Mouse (Mus musculus): ENCODE data around the gene Vamp2. TPM values are rescaled to one million over a fixed set of nuclear protein-coding genes. Genes with fewer than 3 reads are reported as not detected.

Vamp2 gene
- polyA plus RNA-seq, 1 experiment, result 84.4 TPM

- TF ChIP-seq CTCF (IDR thresholded peaks at IDR 0.05; ENCODE audit: extremely low read depth, insufficient read length, insufficient replicate concordance, low read depth, low read length) (no peak), POLR2A (IDR thresholded peaks at IDR 0.05; ENCODE audit: low read depth, low read length) (no peak)
- H3K27me3 ChIP-seq (ENCODE audit: control insufficient read depth, insufficient read depth, low read length), result no peaks in the 10 kb centered on the region
- WGBS, result 57% methylated on average over 6 of the region's 6 CpGs
Observed at GRCm38 (mm10) chr11:69085608-69086007, 2.7 kb upstream of the Vamp2 start.

GRCm38 (mm10) chr11:69086390-69086789 lies 1.9 kb upstream of the Vamp2 start:
- H3K4me3 ChIP-seq (ENCODE audit: low read depth, low read length), result no peak overlapping the region
- H3K4me1 ChIP-seq (ENCODE audit: control insufficient read depth, insufficient read depth, insufficient read length, low read length), result peaks cover 6% of the 10 kb centered on the region
- 56% methylated on average over 6 of the region's 6 CpGs for WGBS
- H3K27ac ChIP-seq (ENCODE audit: insufficient read depth, low read depth, low read length), result no peak overlapping the region
- no peaks in the 10 kb centered on the region for H3K27me3 ChIP-seq (ENCODE audit: control insufficient read depth, insufficient read depth, low read length)
- peaks cover 6% of the 10 kb centered on the region; the same call in 1 of the 2 replicates for H3K36me3 ChIP-seq (ENCODE audit: control insufficient read depth, insufficient read depth, low read length)
- TF ChIP-seq POLR2A (IDR thresholded peaks at IDR 0.05; ENCODE audit: low read depth, low read length) (no peak), CTCF (IDR thresholded peaks at IDR 0.05; ENCODE audit: extremely low read depth, insufficient read length, insufficient replicate concordance, low read depth, low read length) (no peak)

More at GRCm38 (mm10) chr11:69085608-69086007, 2.7 kb upstream of the Vamp2 start:
- Histone ChIP-seq H3K4me3 (ENCODE audit: low read depth, low read length) (no peak overlapping the region), H3K36me3 (ENCODE audit: control insufficient read depth, insufficient read depth, low read length) (peaks cover 6% of the 10 kb centered on the region; the same call in 1 of the 2 replicates), H3K27ac (ENCODE audit: insufficient read depth, low read depth, low read length) (no peak overlapping the region), H3K4me1 (ENCODE audit: control insufficient read depth, insufficient read depth, insufficient read length, low read length) (peaks cover 7% of the 10 kb centered on the region)

GRCm38 (mm10) chr11:69087082-69087481 lies 1.2 kb upstream of the Vamp2 start:
- Histone ChIP-seq H3K36me3 (ENCODE audit: control insufficient read depth, insufficient read depth, low read length) (peaks cover 6% of the 10 kb centered on the region; the same call in 1 of the 2 replicates), H3K4me1 (ENCODE audit: control insufficient read depth, insufficient read depth, insufficient read length, low read length) (peaks cover 6% of the 10 kb centered on the region), H3K4me3 (ENCODE audit: low read depth, low read length) (no peak overlapping the region), H3K27ac (ENCODE audit: insufficient read depth, low read depth, low read length) (no peak overlapping the region), H3K27me3 (ENCODE audit: control insufficient read depth, insufficient read depth, low read length) (no peaks in the 10 kb centered on the region)
- no peak for TF ChIP-seq POLR2A (IDR thresholded peaks at IDR 0.05; ENCODE audit: low read depth, low read length)
- 75% methylated on average over 4 of the region's 4 CpGs for WGBS

DNA sequence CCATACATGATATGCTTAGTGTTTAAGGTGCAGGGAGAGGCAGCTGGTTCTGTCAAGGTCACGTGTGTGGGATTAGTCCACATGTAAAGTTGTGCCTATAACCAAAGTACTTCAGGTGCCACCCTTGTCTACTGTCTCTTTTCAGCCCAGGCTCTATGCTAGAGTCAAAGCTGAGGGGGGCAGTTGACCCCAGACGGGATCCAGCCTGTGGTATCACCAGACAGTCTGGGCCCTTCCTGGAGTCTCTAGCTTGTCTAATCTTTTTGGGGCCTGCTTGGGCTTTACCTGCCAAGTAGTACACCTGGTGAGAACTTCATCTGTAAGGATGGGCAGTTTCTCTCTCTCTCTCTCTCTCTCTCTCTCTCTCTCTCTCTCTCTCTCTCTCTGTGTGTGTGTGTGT lies 693 bp upstream of the Vamp2 start:
- no peaks in the 10 kb centered on the region for H3K27me3 ChIP-seq (ENCODE audit: control insufficient read depth, insufficient read depth, low read length)
- peak overlapping the region; percentile 52; the same call in 1 of the 2 replicates for H3K27ac ChIP-seq (ENCODE audit: insufficient read depth, low read depth, low read length)
- peaks cover 8% of the 10 kb centered on the region for H3K4me1 ChIP-seq (ENCODE audit: control insufficient read depth, insufficient read depth, insufficient read length, low read length)
- 86% methylated on average over 2 of the region's 2 CpGs for WGBS
- H3K4me3 ChIP-seq (ENCODE audit: low read depth, low read length), result no peak overlapping the region
- no peak for TF ChIP-seq POLR2A (IDR thresholded peaks at IDR 0.05; ENCODE audit: low read depth, low read length)
- H3K36me3 ChIP-seq (ENCODE audit: control insufficient read depth, insufficient read depth, low read length), result peaks cover 8% of the 10 kb centered on the region; the same call in 1 of the 2 replicates

DNA sequence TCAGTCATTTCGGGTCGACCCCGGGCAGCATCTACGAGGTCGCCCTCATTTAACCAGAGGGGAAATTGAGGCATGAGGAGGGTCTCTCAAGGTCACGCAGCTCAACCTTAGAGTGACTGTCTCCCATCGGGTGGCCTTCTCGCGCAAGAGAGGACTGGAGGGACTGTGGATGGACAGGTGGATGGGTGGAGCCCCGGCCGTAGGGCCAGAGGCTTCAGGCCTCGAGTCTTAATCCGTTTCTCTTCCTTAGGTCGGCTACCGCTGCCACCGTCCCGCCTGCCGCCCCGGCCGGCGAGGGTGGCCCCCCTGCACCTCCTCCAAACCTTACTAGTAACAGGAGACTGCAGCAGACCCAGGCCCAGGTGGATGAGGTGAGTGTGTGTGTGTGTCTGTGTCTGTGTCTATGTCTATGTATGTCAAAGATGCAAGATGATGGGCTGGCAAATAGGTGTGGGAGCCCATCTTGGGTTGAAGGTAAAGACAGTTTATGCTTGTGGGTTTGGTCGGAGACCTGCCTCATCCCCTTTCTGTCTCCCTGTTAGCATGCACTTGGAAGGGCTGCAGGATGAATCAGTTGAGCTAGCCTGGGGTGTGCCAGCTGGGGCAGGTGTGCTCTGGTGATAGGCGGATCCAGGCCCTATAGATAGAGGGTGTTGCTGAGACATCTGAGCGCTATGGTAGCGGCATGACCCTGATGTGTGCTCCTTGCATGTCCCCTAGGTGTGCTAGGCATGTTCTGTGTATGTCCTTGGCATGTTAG lies 746 bp downstream of the Vamp2 start:
- 5% methylated on average over 25 of the region's 25 CpGs for WGBS
- H3K27ac ChIP-seq (ENCODE audit: insufficient read depth, low read depth, low read length), result peak overlapping the region; percentile 90
- no peak for TF ChIP-seq CTCF (IDR thresholded peaks at IDR 0.05; ENCODE audit: extremely low read depth, insufficient read length, insufficient replicate concordance, low read depth, low read length)
- TF ChIP-seq POLR2A (IDR thresholded peaks at IDR 0.05; ENCODE audit: low read depth, low read length), result no peak

DNA sequence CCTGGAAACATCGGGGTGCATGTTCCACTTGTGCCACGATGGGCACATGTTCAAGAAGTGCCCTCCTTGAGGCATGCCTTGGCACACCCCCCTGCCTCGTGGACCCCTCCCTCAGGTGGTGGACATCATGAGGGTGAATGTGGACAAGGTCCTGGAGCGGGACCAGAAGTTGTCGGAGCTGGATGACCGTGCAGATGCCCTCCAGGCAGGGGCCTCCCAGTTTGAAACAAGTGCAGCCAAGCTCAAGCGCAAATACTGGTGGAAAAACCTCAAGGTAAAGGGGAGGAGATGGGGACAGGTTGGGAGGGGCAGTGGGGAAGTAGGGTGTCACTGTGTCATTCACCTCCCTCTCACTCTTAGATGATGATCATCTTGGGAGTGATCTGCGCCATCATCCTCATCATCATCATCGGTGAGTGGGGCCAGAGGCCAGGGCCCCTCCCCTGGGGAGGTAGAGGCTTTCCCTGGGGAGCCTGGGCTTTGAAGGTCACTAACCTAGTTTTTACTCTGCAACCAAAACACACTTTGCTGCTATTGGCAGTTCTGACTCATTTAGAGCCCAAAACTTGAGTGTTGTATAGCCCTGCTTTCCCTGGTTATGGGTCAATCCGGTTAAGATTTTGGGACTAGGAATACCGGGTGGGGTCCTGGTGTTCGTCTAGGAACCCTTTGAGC lies 1.5 kb downstream of the Vamp2 start:
- TF ChIP-seq POLR2A (IDR thresholded peaks at IDR 0.05; ENCODE audit: low read depth, low read length), result no peak
- TF ChIP-seq CTCF (IDR thresholded peaks at IDR 0.05; ENCODE audit: extremely low read depth, insufficient read length, insufficient replicate concordance, low read depth, low read length), result no peak
- peaks cover 9% of the 10 kb centered on the region for H3K4me1 ChIP-seq (ENCODE audit: control insufficient read depth, insufficient read depth, insufficient read length, low read length)
- peaks cover 9% of the 10 kb centered on the region; the same call in 1 of the 2 replicates for H3K36me3 ChIP-seq (ENCODE audit: control insufficient read depth, insufficient read depth, low read length)
- H3K27ac ChIP-seq (ENCODE audit: insufficient read depth, low read depth, low read length), result no peak overlapping the region
- WGBS, result 76% methylated on average over 12 of the region's 12 CpGs
- H3K4me3 ChIP-seq (ENCODE audit: low read depth, low read length), result peak overlapping the region; percentile 93
- no peaks in the 10 kb centered on the region for H3K27me3 ChIP-seq (ENCODE audit: control insufficient read depth, insufficient read depth, low read length)

More for the DNA sequence above, 746 bp downstream of the Vamp2 start:
- Histone ChIP-seq H3K27me3 (ENCODE audit: control insufficient read depth, insufficient read depth, low read length) (no peaks in the 10 kb centered on the region), H3K4me3 (ENCODE audit: low read depth, low read length) (peak overlapping the region; percentile 93), H3K4me1 (ENCODE audit: control insufficient read depth, insufficient read depth, insufficient read length, low read length) (peaks cover 9% of the 10 kb centered on the region), H3K36me3 (ENCODE audit: control insufficient read depth, insufficient read depth, low read length) (peaks cover 9% of the 10 kb centered on the region; the same call in 1 of the 2 replicates)

- H3K27me3 ChIP-seq (ENCODE audit: control insufficient read depth, insufficient read depth, low read length), result no peaks in the 10 kb centered on the region
- peaks cover 9% of the 10 kb centered on the region for H3K4me1 ChIP-seq (ENCODE audit: control insufficient read depth, insufficient read depth, insufficient read length, low read length)
- no peak overlapping the region for H3K4me3 ChIP-seq (ENCODE audit: low read depth, low read length)
- 68% methylated on average over 6 of the region's 6 CpGs for WGBS
- TF ChIP-seq CTCF (IDR thresholded peaks at IDR 0.05; ENCODE audit: extremely low read depth, insufficient read length, insufficient replicate concordance, low read depth, low read length) (no peak), POLR2A (IDR thresholded peaks at IDR 0.05; ENCODE audit: low read depth, low read length) (no peak)
- H3K27ac ChIP-seq (ENCODE audit: insufficient read depth, low read depth, low read length), result no peak overlapping the region
- peaks cover 9% of the 10 kb centered on the region; the same call in 1 of the 2 replicates for H3K36me3 ChIP-seq (ENCODE audit: control insufficient read depth, insufficient read depth, low read length)
Observed at GRCm38 (mm10) chr11:69090367-69090766, 2.1 kb downstream of the Vamp2 start.

All from small intestine, adult 2 months (tissue).